Mouse (Mus musculus) midbrain, embryonic 16.5 days (tissue): ENCODE data around the gene Rxfp3. TPM values are rescaled to one million over a fixed set of nuclear protein-coding genes. Genes with fewer than 3 reads are reported as not detected.

Source experiments
- ATAC-seq: fragments of 200-750 bp; cut with Nextera tagmentation; 2 replicates; pipeline ENCODE4 v1.8.0; 2017; ENCODE audit warnings: moderate TSS enrichment
- H3K27ac ChIP-seq: fragments of 300-500 bp; sonication (generic); 2 replicates; pipeline ENCODE4 v1.5.1; 2014; ENCODE audit warnings: mild to moderate bottlenecking, low read length, mixed read lengths
- H3K27me3 ChIP-seq: fragments of 300-500 bp; sonication (generic); 2 replicates; pipeline ENCODE4 v1.6.1; 2014; ENCODE audit warnings: low read depth, low read length, mixed read lengths; ENCODE audit not compliant: control insufficient read depth, insufficient read depth
- H3K36me3 ChIP-seq: fragments of 300-500 bp; sonication (generic); 2 replicates; pipeline ENCODE4 v1.6.1; 2014; ENCODE audit warnings: mild to moderate bottlenecking, low read length, moderate library complexity, mixed read lengths; ENCODE audit not compliant: control insufficient read depth, insufficient read depth
- H3K4me1 ChIP-seq: fragments of 300-500 bp; sonication (generic); 2 replicates; pipeline ENCODE4 v1.6.1; 2014; ENCODE audit warnings: mild to moderate bottlenecking, low read length, mixed read lengths; ENCODE audit not compliant: control insufficient read depth, insufficient read depth
- H3K4me2 ChIP-seq: fragments of 300-500 bp; sonication (generic); 2 replicates; pipeline ENCODE4 v1.6.1; 2014; ENCODE audit warnings: mild to moderate bottlenecking, low read length, mixed read lengths
- H3K4me3 ChIP-seq: fragments of 300-500 bp; sonication (generic); 2 replicates; pipeline ENCODE4 v1.5.1; 2014; ENCODE audit warnings: low read depth, mild to moderate bottlenecking, low read length, moderate library complexity, mixed read lengths
- H3K9ac ChIP-seq: fragments of 300-500 bp; sonication (generic); 2 replicates; pipeline ENCODE4 v1.6.1; 2014; ENCODE audit warnings: low read depth, low read length, mixed read lengths
- H3K9me3 ChIP-seq: fragments of 300-500 bp; sonication (generic); replicated peaks from 2 replicates; pipeline ENCODE4 v1.6.1; 2014; ENCODE audit warnings: mild to moderate bottlenecking, low read length, mixed read lengths; ENCODE audit not compliant: control insufficient read depth, poor library complexity, severe bottlenecking
- WGBS: fragments of 180-500 bp; shearing (Covaris S2); extraction: QIAGEN DNeasy Blood & Tissue Kit; methylation state at CpG from one replicate; pipeline ENCODE4 v1.1.7; 2014; 5-methylcytosine and 5-hydroxymethylcytosine counted together
- polyA plus RNA-seq: library from polyadenylated mRNA; unstranded; fragments of >200 nt; fragmentation: Nextera tagmentation; extraction: Ambion mirVana; gene quantifications from 2 replicates; pipeline ENCODE4 v1.2.1, GENCODE M21; 2015

Rxfp3 gene
- polyA plus RNA-seq = 2.6 and 3.5 TPM in 2 replicates

GRCm38 (mm10) chr15:11037711-11038110 lies at the start of gene Rxfp3:
Gene Rxfp3, minus strand, starts transcription at chr15:11037991.
- Histone ChIP-seq H3K9ac (peak within 1 kb of the TSS; percentile 59), H3K4me1 (peaks cover 19% of the 10 kb centered on the region; the same call in 1 of the 2 replicates), H3K4me2 (peak within 1 kb of the TSS; percentile 81), H3K36me3 (no peaks in the 10 kb centered on the region), H3K4me3 (peak within 1 kb of the TSS; percentile 44), H3K27ac (no peak within 1 kb of the TSS), H3K9me3 (no peaks in the 10 kb centered on the region), H3K27me3 (peaks cover 39% of the 10 kb centered on the region)
- whole genome bisulfite sequencing = 3% methylated on average over 16 of the region's 16 CpGs
- ATAC-seq = no peak

GRCm38 (mm10) chr15:11084993-11085365 lies 47.2 kb upstream of the Rxfp3 start:
- WGBS = 39% methylated on average over 1 of the region's 1 CpGs
- Histone ChIP-seq H3K27ac (no peak overlapping the region), H3K4me2 (no peak overlapping the region)

GRCm38 (mm10) chr15:11084241-11084992 lies 46.6 kb upstream of the Rxfp3 start:
- Histone ChIP-seq H3K9me3 (no peaks in the 10 kb centered on the region), H3K4me3 (no peak overlapping the region), H3K4me1 (peaks cover 5% of the 10 kb centered on the region), H3K36me3 (no peaks in the 10 kb centered on the region), H3K27ac (no peak overlapping the region), H3K27me3 (no peaks in the 10 kb centered on the region), H3K9ac (no peak overlapping the region), H3K4me2 (no peak overlapping the region)
- ATAC-seq = peak; percentile 25; the same call in 1 of the 2 replicates
- WGBS = 29% methylated on average over 9 of the region's 9 CpGs

More at GRCm38 (mm10) chr15:11084993-11085365, 47.2 kb upstream of the Rxfp3 start:
- Histone ChIP-seq H3K4me3 (no peak overlapping the region), H3K36me3 (no peaks in the 10 kb centered on the region), H3K27me3 (no peaks in the 10 kb centered on the region), H3K9me3 (no peaks in the 10 kb centered on the region), H3K9ac (no peak overlapping the region), H3K4me1 (peaks cover 5% of the 10 kb centered on the region)
- no peak for ATAC-seq

- no peak overlapping the region for H3K9ac ChIP-seq
- H3K4me3 ChIP-seq = no peak overlapping the region
- no peak overlapping the region for H3K4me2 ChIP-seq
- peak; percentile 64 for ATAC-seq
- peaks cover 5% of the 10 kb centered on the region for H3K4me1 ChIP-seq
- no peak overlapping the region for H3K27ac ChIP-seq
- H3K27me3 ChIP-seq = no peaks in the 10 kb centered on the region
- no peaks in the 10 kb centered on the region for H3K36me3 ChIP-seq
- no peaks in the 10 kb centered on the region for H3K9me3 ChIP-seq
- 82% methylated on average over 3 of the region's 3 CpGs for WGBS
Observed at GRCm38 (mm10) chr15:11083678-11084077, 45.9 kb upstream of the Rxfp3 start.

- H3K27me3 ChIP-seq = no peaks in the 10 kb centered on the region
- H3K4me2 ChIP-seq = no peak overlapping the region
- peak; percentile 91 for ATAC-seq
- no peak overlapping the region for H3K27ac ChIP-seq
- H3K4me3 ChIP-seq = no peak overlapping the region
- H3K4me1 ChIP-seq = peaks cover 5% of the 10 kb centered on the region
- 58% methylated on average over 8 of the region's 8 CpGs for WGBS
- H3K36me3 ChIP-seq = no peaks in the 10 kb centered on the region
- no peaks in the 10 kb centered on the region for H3K9me3 ChIP-seq
- H3K9ac ChIP-seq = no peak overlapping the region
Observed at GRCm38 (mm10) chr15:11082961-11083569, 45.3 kb upstream of the Rxfp3 start.

GRCm38 (mm10) chr15:11075726-11076361 lies 38.1 kb upstream of the Rxfp3 start:
- Histone ChIP-seq H3K27me3 (no peaks in the 10 kb centered on the region), H3K27ac (no peak overlapping the region), H3K36me3 (no peaks in the 10 kb centered on the region), H3K4me1 (no peaks in the 10 kb centered on the region), H3K4me3 (no peak overlapping the region), H3K9me3 (no peaks in the 10 kb centered on the region), H3K9ac (no peak overlapping the region), H3K4me2 (no peak overlapping the region)
- WGBS = 74% methylated on average over 3 of the region's 3 CpGs
- no peak for ATAC-seq

- Histone ChIP-seq H3K27me3 (no peaks in the 10 kb centered on the region), H3K4me3 (no peak overlapping the region), H3K4me1 (peaks cover 22% of the 10 kb centered on the region), H3K4me2 (no peak overlapping the region), H3K36me3 (no peaks in the 10 kb centered on the region), H3K27ac (no peak overlapping the region), H3K9ac (no peak overlapping the region), H3K9me3 (no peaks in the 10 kb centered on the region)
- ATAC-seq = no peak
- 89% methylated on average over 7 of the region's 7 CpGs for WGBS
Observed at GRCm38 (mm10) chr15:11067891-11068290, 30.1 kb upstream of the Rxfp3 start.

- WGBS = 6% methylated on average over 5 of the region's 5 CpGs
- no peaks in the 10 kb centered on the region for H3K36me3 ChIP-seq
- H3K4me3 ChIP-seq = peak overlapping the region; percentile 25; the same call in 1 of the 2 replicates
- H3K27ac ChIP-seq = peak overlapping the region; percentile 50; the same call in 1 of the 2 replicates
- 0 out of 2 replicates have a peak overlapping the region, but pooled peaks have one; percentile 32 for H3K9ac ChIP-seq
- no peaks in the 10 kb centered on the region for H3K27me3 ChIP-seq
- H3K4me2 ChIP-seq = peak overlapping the region; percentile 64
- no peaks in the 10 kb centered on the region for H3K9me3 ChIP-seq
- ATAC-seq = peak; percentile 9; the same call in 1 of the 2 replicates
- H3K4me1 ChIP-seq = peaks cover 22% of the 10 kb centered on the region
Observed at GRCm38 (mm10) chr15:11066299-11066698, 28.5 kb upstream of the Rxfp3 start.
